ENCODE assay signal across 19 mouse cellular contexts in genomic region chr2:31719202-31719880, GRCm38 (mm10). TPM values are rescaled to one million over a fixed set of nuclear protein-coding genes. Genes with fewer than 3 reads are reported as not detected.
DNase-seq lines count a peak whose midpoint lies in the region; ATAC-seq and TF ChIP-seq lines count a peak whose summit lies in the region.
"Had no signal": no experiment of that assay in that cellular context is flagged by ENCODE, and none has a peak within 500 bp of the region (broad histone marks: within the 10 kb centered on the region; RNA-seq: fewer than 3 reads in every experiment).

No protein-coding gene starts in this region.

- H3K27ac ChIP-seq in intestine, embryonic 16.5 days (ENCODE audit: low read length) = peak overlapping the region; percentile 89
- H3K27ac ChIP-seq in liver, embryonic 15.5 days (replicated peaks) = peak overlapping the region; percentile 76
- no peak overlapping the region for H3K27ac ChIP-seq in cerebellum, adult 2 months (ENCODE audit: insufficient read depth, low read length)
- H3K27ac ChIP-seq: embryonic facial prominence, embryonic 15.5 days; forebrain, embryonic 12.5 days; heart, embryonic 10.5 days; hindbrain, embryonic 13.5 days; limb, embryonic 15.5 days; midbrain, embryonic 15.5 days had no signal

- peak; percentile 92 for ATAC-seq in intestine, embryonic 16.5 days
- peak; percentile 77 for ATAC-seq in liver, embryonic 15.5 days (ENCODE audit: insufficient read depth)
- ATAC-seq in CD4-positive, CD25-positive, alpha-beta regulatory T cell, adult 4 months = no peak
- ATAC-seq: midbrain, embryonic 15.5 days had no signal

- no peak for TF ChIP-seq CTCF in cerebellum, adult 2 months (IDR thresholded peaks at IDR 0.05; ENCODE audit: borderline replicate concordance, insufficient read depth, low read depth, low read length)

- no peak for TF ChIP-seq POLR2A in cerebellum, adult 2 months (IDR thresholded peaks at IDR 0.05; ENCODE audit: borderline replicate concordance, insufficient read depth, low read length)

- 67% methylated on average over 6 of the region's 6 CpGs for WGBS in intestine, embryonic 16.5 days
- WGBS in liver, embryonic 15.5 days (ENCODE audit: insufficient replicate concordance) = 66% methylated on average over 6 of the region's 6 CpGs
- 88% methylated on average over 6 of the region's 6 CpGs for WGBS in cerebellum, adult 2 months

- peaks cover 10% of the 10 kb centered on the region; the same call in 1 of the 2 replicates for H3K4me1 ChIP-seq in intestine, embryonic 16.5 days (ENCODE audit: control insufficient read depth, insufficient read depth, low read length)
- H3K4me1 ChIP-seq in liver, embryonic 15.5 days (replicated peaks) = peaks cover 20% of the 10 kb centered on the region; the same call in 1 of the 2 replicates
- no peaks in the 10 kb centered on the region for H3K4me1 ChIP-seq in cerebellum, adult 2 months (ENCODE audit: control insufficient read depth, insufficient read depth, low read length)
- H3K4me1 ChIP-seq: embryonic facial prominence, embryonic 15.5 days; limb, embryonic 15.5 days; midbrain, embryonic 15.5 days had no signal

- no peak overlapping the region for H3K9ac ChIP-seq in intestine, embryonic 16.5 days (ENCODE audit: low read depth, low read length)
- H3K9ac ChIP-seq in liver, embryonic 15.5 days = no peak overlapping the region
- H3K9ac ChIP-seq: embryonic facial prominence, embryonic 15.5 days; forebrain, embryonic 12.5 days; hindbrain, embryonic 13.5 days; limb, embryonic 15.5 days; midbrain, embryonic 15.5 days had no signal

- peak overlapping the region; percentile 35; the same call in 1 of the 2 replicates for H3K4me2 ChIP-seq in intestine, embryonic 16.5 days (ENCODE audit: low read depth, low read length)
- no peak overlapping the region for H3K4me2 ChIP-seq in liver, embryonic 15.5 days
- H3K4me2 ChIP-seq: embryonic facial prominence, embryonic 15.5 days; forebrain, embryonic 12.5 days; hindbrain, embryonic 13.5 days; limb, embryonic 15.5 days; midbrain, embryonic 15.5 days had no signal

- H3K9me3 ChIP-seq in intestine, embryonic 16.5 days (ENCODE audit: control insufficient read depth, low read length) = no peaks in the 10 kb centered on the region
- H3K9me3 ChIP-seq in liver, embryonic 15.5 days (replicated peaks) = no peaks in the 10 kb centered on the region
- H3K9me3 ChIP-seq: embryonic facial prominence, embryonic 15.5 days; forebrain, embryonic 12.5 days; heart, embryonic 10.5 days; hindbrain, embryonic 13.5 days; limb, embryonic 15.5 days; megakaryocyte, embryonic 14.5 days; midbrain, embryonic 15.5 days had no signal

- H3K4me3 ChIP-seq in intestine, embryonic 16.5 days (ENCODE audit: low read length) = 0 out of 2 replicates have a peak overlapping the region, but pooled peaks have one; percentile 7
- no peak overlapping the region for H3K4me3 ChIP-seq in liver, embryonic 15.5 days (replicated peaks)
- no peak overlapping the region for H3K4me3 ChIP-seq in cerebellum, adult 2 months (replicated peaks; ENCODE audit: insufficient read depth, low read depth, low read length)
- H3K4me3 ChIP-seq: embryonic facial prominence, embryonic 15.5 days; forebrain, embryonic 12.5 days; heart, embryonic 10.5 days; hindbrain, embryonic 13.5 days; limb, embryonic 15.5 days; megakaryocyte, embryonic 14.5 days; midbrain, embryonic 15.5 days had no signal

- DNase-seq in ZHBTc4 (ENCODE audit: low read depth, low spot score) = peak; percentile 17
- peak; percentile 58 to 69 for DNase-seq in kidney, postnatal 25 days
- no peak for DNase-seq in cerebellum, adult 2 months
- no peak for DNase-seq in cerebellum, adult 18-20 months
- DNase-seq: adrenal gland, postnatal 10 days; cerebellum, adult 11-12 months; gastrocnemius, postnatal 36 days; heart, postnatal 10 days; lung, postnatal 14 days had no signal

- H3K36me3 ChIP-seq in intestine, embryonic 16.5 days (ENCODE audit: control insufficient read depth, insufficient read depth, low read length) = no peaks in the 10 kb centered on the region
- H3K36me3 ChIP-seq in liver, embryonic 15.5 days (replicated peaks) = 0 out of 2 replicates have a peak, but pooled peaks cover 3% of the 10 kb centered on the region
- H3K36me3 ChIP-seq: forebrain, embryonic 12.5 days; heart, embryonic 10.5 days; hindbrain, embryonic 13.5 days; midbrain, embryonic 15.5 days had no signal

- no peaks in the 10 kb centered on the region for H3K27me3 ChIP-seq in intestine, embryonic 16.5 days (replicated peaks; ENCODE audit: control insufficient read depth, insufficient read depth, low read length)
- no peaks in the 10 kb centered on the region for H3K27me3 ChIP-seq in liver, embryonic 15.5 days
- no peaks in the 10 kb centered on the region for H3K27me3 ChIP-seq in cerebellum, adult 2 months (ENCODE audit: control insufficient read depth, insufficient read depth, low read length)
- H3K27me3 ChIP-seq: embryonic facial prominence, embryonic 15.5 days; forebrain, embryonic 12.5 days; hindbrain, embryonic 13.5 days; limb, embryonic 15.5 days; megakaryocyte, embryonic 14.5 days; midbrain, embryonic 15.5 days had no signal

RNA-seq across cellular contexts. Expression of gene Abl1, which starts 31.2 kb away (rescaled TPM):
- 25.1 and 26.2 TPM in 2 replicates for polyA plus RNA-seq in intestine, embryonic 16.5 days (2015; fragmentation: Nextera tagmentation; extraction: Ambion mirVana)
- polyA plus RNA-seq in liver, embryonic 15.5 days (2015; fragmentation: Nextera tagmentation; extraction: Ambion mirVana) = 5.9 and 7.5 TPM in 2 replicates
- polyA plus RNA-seq in CD4-positive, CD25-positive, alpha-beta regulatory T cell, adult 4 months (2017; shearing (Covaris generic)) = 1 to 10 TPM; 6.9 to 8.2 TPM
- 42.6 and 45.0 TPM in 2 replicates for polyA plus RNA-seq in cerebellum, adult 2 months (2012; rRNA removed)

RNA-seq across cellular contexts. Expression of gene Exosc2, which starts 48.8 kb away (rescaled TPM):
- polyA plus RNA-seq in intestine, embryonic 16.5 days (2015; fragmentation: Nextera tagmentation; extraction: Ambion mirVana) = 51.3 and 64.3 TPM in 2 replicates
- polyA plus RNA-seq in liver, embryonic 15.5 days (2015; fragmentation: Nextera tagmentation; extraction: Ambion mirVana) = 29.0 and 32.0 TPM in 2 replicates
- 10 to 100 TPM; 43.5 to 65.7 TPM for polyA plus RNA-seq in CD4-positive, CD25-positive, alpha-beta regulatory T cell, adult 4 months (2017; shearing (Covaris generic))
- 25.0 and 26.8 TPM in 2 replicates for polyA plus RNA-seq in cerebellum, adult 2 months (2012; rRNA removed)

Comparison
In these comparisons a context has a peak if more than half of its experiments do, and no peak if none do; other contexts are left out.
1. DNase-seq: peak in ZHBTc4 (single experiment) and kidney, postnatal 25 days (2 of 2); none in cerebellum, adult 2 months (0 of 2) and cerebellum, adult 18-20 months (0 of 2).